Mouse (Mus musculus) testis, adult 2 months (tissue): ENCODE data around the gene Afg3l1. TPM values are rescaled to one million over a fixed set of nuclear protein-coding genes. Genes with fewer than 3 reads are reported as not detected.
"Not testable (repeated sequence)": the region's sequence is repeated elsewhere in the genome, so short reads cannot be mapped to it uniquely, and the experiment has no call there.

Experiments
- H3K27ac ChIP-seq: fragments of 200-500 bp; 2 replicates; pipeline ENCODE4 v1.5.1; 2012; ENCODE audit warnings: low read depth, low read length; ENCODE audit not compliant: control insufficient read depth, insufficient read depth
- H3K27me3 ChIP-seq: fragments of 200-500 bp; 2 replicates; pipeline ENCODE4 v1.6.1; 2012; ENCODE audit warnings: mild to moderate bottlenecking, low read length, moderate library complexity; ENCODE audit not compliant: control insufficient read depth, insufficient read depth
- H3K36me3 ChIP-seq: fragments of 200-500 bp; 2 replicates; pipeline ENCODE4 v1.6.1; 2012; ENCODE audit warnings: mild to moderate bottlenecking, low read length; ENCODE audit not compliant: control insufficient read depth, insufficient read depth
- H3K4me1 ChIP-seq: fragments of 200-500 bp; 2 replicates; pipeline ENCODE4 v1.6.1; 2012; ENCODE audit warnings: low read length; ENCODE audit not compliant: control insufficient read depth, insufficient read depth
- H3K4me3 ChIP-seq: fragments of 200-500 bp; 2 replicates; pipeline ENCODE4 v1.5.1; 2012; ENCODE audit warnings: low read depth, mild to moderate bottlenecking, low read length, moderate library complexity, mixed read lengths; ENCODE audit not compliant: control insufficient read depth
- CTCF ChIP-seq: fragments of 200-500 bp; IDR thresholded peaks from 2 replicates; pipeline ENCODE4 v1.5.1; 2012; ENCODE audit warnings: low read depth, mild to moderate bottlenecking, inconsistent platforms, low read length, moderate library complexity; ENCODE audit not compliant: control insufficient read depth, insufficient read depth, insufficient replicate concordance
- POLR2A ChIP-seq: fragments of 200-500 bp; IDR thresholded peaks from 2 replicates; pipeline ENCODE4 v1.6.1; 2012; ENCODE audit warnings: low read depth, mild to moderate bottlenecking, inconsistent platforms, low read length, moderate library complexity; ENCODE audit not compliant: control insufficient read depth
- polyA plus RNA-seq: library from polyadenylated mRNA; depleted of rRNA; stranded (reverse); fragments of >200 nt; gene quantifications from 2 replicates; pipeline ENCODE4 v1.2.3, GENCODE M21; 2012

Afg3l1 gene
- polyA plus RNA-seq, 1 experiment = 30.4 TPM

DNA sequence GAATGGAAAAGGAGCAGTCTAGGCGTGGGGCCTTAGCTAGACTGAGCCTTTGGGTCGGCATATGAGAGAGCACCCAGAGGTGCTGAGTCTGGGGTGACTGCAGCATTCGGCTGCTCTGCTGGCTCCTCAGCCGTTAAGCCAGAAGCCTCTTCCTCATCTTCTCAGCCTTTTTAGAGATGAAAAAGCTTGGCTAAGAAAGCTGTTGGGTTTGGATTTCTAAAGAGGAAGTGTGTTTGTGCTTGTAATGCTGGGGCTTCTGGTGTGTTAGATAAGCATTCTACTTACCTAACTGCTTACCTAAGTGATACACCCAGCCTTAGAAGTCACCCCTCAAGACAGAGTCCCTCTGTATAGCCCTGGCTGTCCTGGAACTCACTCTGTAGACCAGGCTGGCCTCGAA, 26.9 kb upstream of the Afg3l1 start:
- Histone ChIP-seq H3K27ac (no peak overlapping the region), H3K36me3 (no peaks in the 10 kb centered on the region), H3K4me1 (no peaks in the 10 kb centered on the region; the same call in 1 of the 2 replicates), H3K27me3 (no peaks in the 10 kb centered on the region), H3K4me3 (no peak overlapping the region)
- no peak for TF ChIP-seq CTCF
- TF ChIP-seq POLR2A = no peak

DNA sequence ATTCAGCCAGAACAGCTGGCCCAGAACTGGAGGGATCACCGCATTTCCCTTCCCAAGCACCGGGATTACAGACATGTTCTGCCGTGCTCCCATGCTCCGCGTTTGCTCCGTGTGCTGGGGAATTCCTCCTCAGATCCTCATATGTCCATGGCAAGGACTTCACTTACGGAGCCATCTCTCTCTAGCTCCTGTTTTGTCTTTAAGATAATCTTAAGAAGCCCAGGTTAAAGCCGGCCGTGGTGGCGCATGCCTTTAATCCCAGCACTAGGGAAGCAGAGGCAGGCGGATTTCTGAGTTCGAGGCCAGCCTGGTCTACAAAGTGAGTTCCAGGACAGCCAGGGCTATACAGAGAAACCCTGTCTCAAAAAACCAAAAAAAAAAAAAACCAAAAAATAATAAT, 26.0 kb upstream of the Afg3l1 start:
- H3K36me3 ChIP-seq, H3K27ac ChIP-seq, H3K4me1 ChIP-seq, H3K27me3 ChIP-seq, H3K4me3 ChIP-seq: not testable (repeated sequence)

DNA sequence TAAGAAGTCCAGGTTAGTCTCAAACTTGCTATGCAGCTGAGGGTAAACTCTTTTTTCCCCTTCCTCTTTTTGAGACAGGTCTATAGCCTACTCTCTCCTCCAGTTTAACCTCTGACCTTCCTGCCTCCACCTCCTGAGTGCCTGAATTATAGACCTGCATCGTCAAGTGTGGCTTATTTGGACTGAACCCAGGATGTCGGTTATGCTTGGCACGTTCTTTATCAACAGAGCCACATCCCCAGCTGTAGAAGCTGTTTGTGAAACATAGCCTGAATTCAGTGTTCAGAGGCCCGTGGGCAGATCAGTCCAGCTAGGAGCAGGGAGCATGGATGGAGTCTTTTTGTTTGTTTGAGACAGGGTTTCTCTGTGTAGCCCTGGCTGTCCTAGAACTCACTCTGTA, 25.6 kb upstream of the Afg3l1 start:
- no peaks in the 10 kb centered on the region for H3K4me1 ChIP-seq
- no peak overlapping the region for H3K4me3 ChIP-seq
- TF ChIP-seq POLR2A = no peak
- TF ChIP-seq CTCF = no peak
- no peaks in the 10 kb centered on the region for H3K36me3 ChIP-seq
- H3K27ac ChIP-seq = no peak overlapping the region
- no peaks in the 10 kb centered on the region for H3K27me3 ChIP-seq

DNA sequence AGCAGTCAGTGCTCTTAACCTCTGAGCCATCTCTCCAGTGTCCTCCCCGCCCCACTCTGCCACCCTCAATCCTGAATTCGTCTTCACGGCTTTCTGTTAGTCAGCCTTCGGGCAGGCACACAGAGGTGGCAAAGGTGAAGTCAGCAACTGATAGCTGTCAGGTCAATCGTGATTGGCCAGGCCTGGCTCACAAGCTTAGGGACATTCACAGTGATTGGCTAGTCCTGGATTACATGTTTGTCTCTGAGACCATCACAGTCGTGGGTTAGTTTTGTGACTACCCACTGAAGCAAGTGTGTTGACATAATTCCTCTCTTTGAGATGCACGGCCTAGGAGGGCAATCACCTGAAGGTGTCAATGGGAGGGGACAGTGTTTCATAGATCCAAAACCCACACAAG, 24.4 kb upstream of the Afg3l1 start:
- H3K27ac ChIP-seq = no peak overlapping the region
- TF ChIP-seq POLR2A (no peak), CTCF (no peak)
- no peaks in the 10 kb centered on the region for H3K27me3 ChIP-seq
- no peaks in the 10 kb centered on the region for H3K4me1 ChIP-seq
- H3K36me3 ChIP-seq = no peaks in the 10 kb centered on the region
- no peak overlapping the region for H3K4me3 ChIP-seq

DNA sequence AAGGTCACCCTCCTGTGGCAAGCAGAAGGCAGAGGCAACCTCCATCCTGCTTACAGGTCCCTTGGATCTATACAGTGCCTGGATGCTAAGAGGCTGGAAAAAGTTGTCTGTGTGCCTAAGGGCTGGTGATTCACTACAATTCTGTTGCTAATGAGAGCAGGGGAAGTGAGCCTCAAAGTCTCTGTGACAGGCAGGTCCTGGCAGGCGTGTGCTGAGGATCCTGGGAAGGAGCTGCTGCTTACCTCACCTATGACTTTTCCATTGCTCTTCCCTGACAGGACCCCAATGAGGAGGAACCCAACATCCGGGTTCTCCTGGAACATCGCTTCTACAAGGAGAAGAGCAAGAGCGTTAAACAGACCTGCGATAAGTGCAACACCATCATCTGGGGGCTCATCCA, 23.8 kb upstream of the Afg3l1 start:
- Histone ChIP-seq H3K4me1 (no peaks in the 10 kb centered on the region), H3K36me3 (no peaks in the 10 kb centered on the region), H3K27ac (no peak overlapping the region), H3K27me3 (no peaks in the 10 kb centered on the region), H3K4me3 (no peak overlapping the region)
- TF ChIP-seq CTCF = no peak
- no peak for TF ChIP-seq POLR2A

DNA sequence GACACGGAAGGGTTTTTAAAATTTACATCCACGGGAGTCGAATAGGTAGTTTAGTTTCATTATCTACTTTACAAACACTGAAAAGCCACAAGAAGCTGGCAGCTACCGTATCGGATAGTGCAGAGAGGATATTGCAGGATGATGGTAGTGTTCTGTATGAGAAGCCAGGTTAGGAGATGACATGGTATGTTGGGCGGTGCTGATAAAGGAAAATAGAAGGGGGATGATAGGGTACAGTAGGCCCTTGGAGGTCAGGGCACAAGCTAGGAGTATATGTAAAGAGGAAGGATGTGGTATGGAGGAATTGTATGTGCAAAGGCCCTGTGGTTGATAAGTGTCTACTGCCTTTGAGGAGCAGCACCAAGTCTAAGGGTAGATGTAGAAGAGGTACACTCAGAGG, 23.1 kb upstream of the Afg3l1 start:
- Histone ChIP-seq H3K27ac (no peak overlapping the region), H3K4me3 (no peak overlapping the region), H3K27me3 (no peaks in the 10 kb centered on the region), H3K36me3 (no peaks in the 10 kb centered on the region), H3K4me1 (no peaks in the 10 kb centered on the region)
- no peak for TF ChIP-seq POLR2A
- no peak for TF ChIP-seq CTCF

DNA sequence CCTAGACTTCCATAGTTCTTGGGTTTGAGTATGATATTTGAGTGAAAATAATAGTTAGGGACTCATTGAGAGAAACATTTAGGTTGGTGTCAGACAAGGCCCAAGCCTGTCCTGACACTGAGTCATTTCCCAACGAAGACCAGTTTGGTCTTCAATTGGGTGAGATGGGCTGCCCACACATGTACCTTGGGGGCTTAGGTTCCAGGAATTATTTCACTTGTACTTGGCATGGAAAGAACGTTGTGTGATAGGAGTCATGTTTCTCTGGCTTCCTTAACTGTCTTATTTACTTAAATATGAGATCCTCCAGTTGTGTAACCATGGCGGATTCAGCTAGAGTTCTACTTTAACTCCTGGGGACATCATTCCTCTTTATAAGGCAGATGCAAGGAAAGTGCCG, 14.1 kb upstream of the Afg3l1 start:
- TF ChIP-seq POLR2A = no peak
- no peak for TF ChIP-seq CTCF
- no peaks in the 10 kb centered on the region for H3K4me1 ChIP-seq
- H3K27ac ChIP-seq = no peak overlapping the region
- H3K4me3 ChIP-seq = no peak overlapping the region
- no peaks in the 10 kb centered on the region for H3K36me3 ChIP-seq
- no peaks in the 10 kb centered on the region for H3K27me3 ChIP-seq

DNA sequence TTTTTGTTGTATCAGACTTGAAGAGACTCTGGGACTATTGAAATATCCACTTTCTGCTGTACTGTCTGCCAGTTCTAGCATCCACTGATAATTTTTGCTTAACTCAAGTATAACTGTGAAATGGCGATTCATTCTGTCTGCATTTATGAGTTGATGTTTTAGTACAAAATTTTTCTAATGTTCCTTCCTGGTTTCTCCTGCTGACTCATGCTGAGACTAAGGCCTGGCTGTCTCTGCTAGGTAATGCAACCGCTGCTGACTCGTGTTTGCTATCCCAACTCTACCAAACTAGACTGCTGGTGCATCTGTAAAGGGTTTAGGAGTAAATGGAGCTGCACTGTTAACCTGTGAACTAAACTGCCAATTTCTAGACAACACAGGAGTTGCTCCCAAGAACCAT, 10.2 kb upstream of the Afg3l1 start:
- Histone ChIP-seq H3K4me1 (no peaks in the 10 kb centered on the region), H3K27me3 (no peaks in the 10 kb centered on the region), H3K27ac (no peak overlapping the region), H3K4me3 (no peak overlapping the region), H3K36me3 (no peaks in the 10 kb centered on the region)
- no peak for TF ChIP-seq POLR2A
- TF ChIP-seq CTCF = no peak

DNA sequence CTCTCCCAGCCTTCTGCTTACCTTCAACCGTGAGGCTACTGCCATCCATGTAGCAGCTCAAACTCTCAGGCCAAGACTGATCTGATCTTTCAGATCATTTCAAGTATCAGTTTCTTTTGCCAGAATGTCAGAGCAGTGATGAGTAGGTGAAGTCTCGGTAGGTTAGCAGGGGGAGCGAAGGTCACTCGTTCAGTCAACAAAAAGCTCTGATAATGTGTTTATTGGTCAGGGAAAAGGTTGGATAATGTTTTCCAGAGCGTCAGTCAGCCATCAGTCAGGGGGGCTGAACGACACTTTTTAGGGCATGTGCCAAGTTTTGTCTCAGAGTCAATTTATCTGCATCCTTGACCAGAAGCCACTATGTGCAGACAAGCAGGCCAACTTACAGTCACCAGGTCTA, 4.7 kb upstream of the Afg3l1 start:
- H3K27ac ChIP-seq, H3K36me3 ChIP-seq, H3K4me1 ChIP-seq, H3K4me3 ChIP-seq, H3K27me3 ChIP-seq: not testable (repeated sequence)

DNA sequence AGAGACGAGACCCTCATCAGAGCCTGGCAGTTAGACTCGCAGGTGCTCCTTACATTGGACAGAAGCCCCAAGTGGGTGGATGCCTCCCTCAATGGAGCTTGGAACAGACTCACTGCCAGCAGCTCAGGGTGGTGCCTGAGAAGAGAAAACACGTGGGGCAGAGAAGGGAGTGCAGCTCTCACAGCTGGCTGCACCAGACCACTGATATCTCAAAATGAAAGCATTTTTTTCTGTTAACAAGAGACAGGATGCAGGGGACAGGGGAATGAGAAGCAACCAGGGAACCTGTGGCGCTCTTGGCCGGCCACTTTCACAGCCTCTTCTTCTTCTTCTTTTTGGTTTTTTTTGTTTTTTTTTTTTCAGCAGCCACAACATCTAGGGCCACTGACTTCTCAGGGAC, 3.2 kb upstream of the Afg3l1 start:
- H3K36me3 ChIP-seq, H3K27ac ChIP-seq, H3K27me3 ChIP-seq: not testable (repeated sequence)
- H3K4me1 ChIP-seq = peaks cover 11% of the 10 kb centered on the region
- peak overlapping the region; percentile 21 for H3K4me3 ChIP-seq
